Mouse (Mus musculus) urinary bladder, postnatal 4 days (tissue): Measurements from ENCODE around the gene Haus5.

Source experiments
- DNase-seq, 2 experiments: peaks; one replicate each; pipeline ENCODE4 v3.0.0; 2021 to 2022; ENCODE audit warnings: low spot score in 2 of 2

Gene Haus5

DNA sequence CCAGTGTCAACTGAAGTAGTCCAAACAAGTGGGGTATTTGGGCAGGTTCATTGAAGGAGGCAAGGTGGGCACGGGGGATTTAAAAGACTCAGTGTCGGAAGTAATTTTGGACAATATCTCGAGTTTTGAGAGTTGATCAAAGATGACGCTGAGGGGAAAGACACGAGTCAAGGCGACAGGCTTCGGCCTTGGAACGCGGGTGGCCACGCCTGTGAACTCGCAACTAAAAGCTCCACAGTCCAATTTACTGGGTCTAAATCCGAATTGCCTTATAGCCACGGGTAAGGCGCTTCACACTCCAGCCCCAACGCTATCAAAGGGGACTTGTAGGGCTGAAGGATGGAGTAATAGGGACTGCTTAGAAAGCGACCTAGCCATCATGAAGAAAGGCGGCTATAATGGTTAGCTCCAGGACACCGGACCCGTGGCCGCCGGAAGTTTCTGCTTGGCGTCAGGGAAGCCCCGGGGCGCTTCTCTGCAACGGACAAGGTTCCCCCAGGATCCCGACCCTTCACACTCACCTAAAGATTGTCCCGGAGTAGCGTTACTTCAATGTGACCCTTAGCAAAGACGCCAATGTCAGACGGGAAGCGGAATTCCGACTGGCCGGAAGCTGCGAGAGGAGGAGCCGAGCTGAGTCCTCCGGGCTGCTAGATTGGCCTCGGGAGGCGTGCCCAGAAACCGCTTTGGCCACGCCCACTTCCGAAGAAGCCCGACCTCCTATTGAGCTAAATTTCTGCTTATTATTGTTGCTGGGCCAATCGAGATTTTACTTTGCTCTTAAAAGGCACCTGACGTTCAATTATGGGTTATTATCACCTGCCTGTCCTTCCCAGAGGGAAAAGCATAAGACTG lies 39.0 kb downstream of the Haus5 start, which contains the start of gene Cox6b1:
Gene Cox6b1, minus strand, starts transcription at position 622 of the 855 bp plus-strand sequence.
- peak; percentile 81 to 85 for DNase-seq

DNA sequence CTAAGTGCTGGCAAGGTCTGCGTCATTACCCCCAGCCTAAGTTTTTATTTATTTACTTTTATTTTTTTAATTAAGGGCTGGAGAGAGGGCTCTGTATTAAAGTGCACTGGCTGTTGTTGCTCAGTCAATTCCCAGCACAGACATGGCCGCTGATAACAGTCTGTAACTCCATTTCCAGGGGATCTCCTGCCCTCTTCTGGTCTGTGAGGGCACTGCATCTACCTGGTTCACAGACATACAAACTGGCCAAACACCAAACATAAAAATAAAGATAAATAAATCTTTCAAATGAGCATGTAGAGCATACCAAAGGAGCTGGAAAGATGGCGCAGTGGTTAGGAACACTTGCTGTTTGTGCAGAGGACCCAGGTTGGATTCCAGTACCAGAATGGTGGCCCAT lies 45.6 kb downstream of the Haus5 start:
- no peak for DNase-seq

DNA sequence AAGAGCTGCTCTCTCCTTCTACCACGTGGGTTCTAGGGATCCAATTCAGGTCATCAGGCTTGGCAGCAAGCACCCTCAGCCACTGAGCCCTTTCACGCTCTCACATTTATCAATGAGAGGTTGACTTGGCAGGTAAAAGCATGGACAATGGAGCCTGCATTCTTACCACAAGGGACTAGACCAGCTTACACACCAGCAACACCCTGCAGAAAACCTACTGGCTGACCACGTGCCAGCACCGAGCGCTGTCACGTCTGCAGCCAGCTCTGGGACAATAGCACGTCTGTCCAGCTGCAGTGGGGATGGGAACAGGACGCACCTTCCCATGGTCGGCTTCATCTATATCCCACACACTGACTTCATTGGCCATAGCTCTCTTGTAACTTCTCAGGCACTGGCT lies 46.1 kb downstream of the Haus5 start:
- DNase-seq, result no peak

DNA sequence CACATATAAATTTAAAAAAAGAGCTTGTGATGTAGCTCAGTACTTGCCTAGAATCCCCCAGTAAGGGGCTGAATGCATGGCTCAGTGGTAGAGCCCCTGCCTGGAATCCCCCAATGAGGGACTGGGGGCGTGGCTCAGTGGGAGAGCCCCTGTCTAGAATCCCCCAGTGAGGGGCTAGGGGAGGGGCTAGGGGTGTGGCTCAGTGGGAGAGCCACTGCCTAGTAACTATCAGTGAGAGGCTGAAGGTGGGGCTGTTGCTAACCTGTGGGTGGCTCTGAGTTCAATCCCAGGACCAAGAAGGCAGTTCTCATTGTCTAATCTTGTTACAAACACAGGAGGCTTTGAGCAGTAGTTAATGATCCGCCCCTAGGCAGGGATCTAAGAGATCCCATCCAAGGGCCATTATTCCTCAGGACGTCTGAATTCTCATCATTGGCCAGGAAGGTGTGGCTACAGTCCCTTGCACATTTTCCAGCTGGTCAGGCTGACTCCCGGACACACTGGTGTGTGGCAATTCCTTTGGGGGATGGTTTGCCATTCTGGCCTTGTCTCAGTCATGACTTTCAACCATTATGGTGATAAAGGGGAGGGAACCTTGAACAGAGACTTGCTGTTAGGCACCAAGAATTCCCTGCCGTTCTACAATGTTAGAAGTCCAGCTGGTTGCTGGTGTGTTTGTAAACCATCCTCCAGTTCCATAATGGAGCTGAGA lies 49.6 kb downstream of the Haus5 start:
- DNase-seq, result no peak

DNA sequence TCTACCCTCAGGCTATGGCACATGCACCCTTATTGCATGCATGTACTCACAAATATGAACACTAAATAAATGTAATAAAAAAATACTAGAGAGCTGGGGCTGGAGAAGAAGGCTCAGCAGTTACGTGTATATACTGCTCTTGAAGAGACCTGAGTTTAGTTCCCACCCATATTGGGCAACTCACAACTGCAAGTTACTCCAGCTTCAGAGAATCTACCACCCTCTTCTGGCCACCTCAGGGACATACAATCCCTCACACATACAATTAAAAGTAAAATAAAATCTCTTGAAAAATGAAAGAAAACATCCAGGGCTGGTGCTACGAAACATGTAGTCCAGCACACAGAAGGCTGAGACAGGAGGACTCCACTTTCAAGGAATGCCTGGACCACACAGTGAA lies 50.3 kb downstream of the Haus5 start:
- no peak for DNase-seq

DNA sequence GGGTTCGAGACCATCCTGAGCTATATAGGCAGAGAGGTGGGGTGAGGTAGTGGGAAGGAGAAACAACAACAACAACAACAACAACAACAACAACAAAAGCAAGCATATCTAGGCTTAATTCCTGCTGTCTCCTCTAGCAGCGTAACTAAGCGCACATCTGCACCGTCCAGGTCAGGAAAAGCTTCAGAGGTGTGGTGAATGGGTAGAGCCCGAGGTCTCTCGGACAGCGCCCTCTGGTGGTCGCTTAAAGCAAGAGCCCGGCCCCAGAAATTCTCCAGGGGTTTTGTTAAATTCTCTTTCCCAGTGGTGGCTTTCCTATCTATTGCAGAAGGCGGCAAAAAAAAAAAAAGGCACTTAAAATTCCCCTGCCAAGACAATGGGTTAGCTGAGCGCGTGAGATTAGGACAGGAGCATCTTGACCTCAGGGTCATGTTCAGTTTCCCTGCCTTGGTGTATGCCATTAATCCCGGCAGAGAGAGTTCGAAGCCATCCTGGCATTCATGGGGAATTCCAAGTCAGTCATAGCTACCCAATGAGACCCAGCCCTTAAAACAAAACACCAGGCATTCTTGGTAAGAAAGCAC lies 51.2 kb downstream of the Haus5 start:
- DNase-seq, result peak in 1 of 2 experiments; percentile 52

DNA sequence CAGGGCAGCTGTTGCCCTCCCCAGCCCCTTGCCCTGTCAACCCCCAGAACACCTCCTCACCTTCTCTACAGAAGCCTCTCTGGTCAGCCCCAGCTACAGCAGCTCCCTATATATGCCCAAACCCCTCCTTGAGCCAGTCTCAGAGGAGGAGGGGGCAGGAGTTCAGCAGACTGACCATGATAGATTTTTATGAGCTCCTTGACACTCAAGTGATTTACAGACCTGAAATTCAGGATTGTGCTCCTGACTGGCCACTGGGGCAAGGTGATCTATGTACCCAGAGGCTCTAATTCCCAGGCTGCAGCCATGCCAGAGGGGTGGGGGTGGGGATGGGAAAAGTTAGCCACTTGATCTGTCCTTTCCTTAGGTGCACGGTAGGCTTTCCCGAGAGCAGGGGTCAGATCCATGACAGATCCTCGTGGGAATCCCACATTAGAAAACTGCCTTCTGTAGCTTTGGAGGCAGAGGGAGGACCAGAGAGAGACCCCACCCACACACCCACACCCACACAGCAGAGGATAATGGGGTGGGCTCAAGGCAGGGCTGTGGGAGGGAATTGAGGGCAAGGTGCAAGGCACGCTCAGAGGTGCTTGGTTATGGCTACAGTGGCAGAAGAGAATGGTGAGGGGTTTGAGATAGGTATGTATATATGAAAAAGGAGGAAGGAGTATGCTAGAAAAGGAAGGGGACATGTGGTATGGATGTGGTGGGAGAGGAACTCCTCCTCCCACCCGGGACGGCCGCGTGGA lies 52.0 kb downstream of the Haus5 start, which contains the start of gene Upk1a:
Gene Upk1a, minus strand, starts transcription at position 194 of the 749 bp plus-strand sequence.
- peak in 1 of 2 experiments; percentile 34 for DNase-seq

DNA sequence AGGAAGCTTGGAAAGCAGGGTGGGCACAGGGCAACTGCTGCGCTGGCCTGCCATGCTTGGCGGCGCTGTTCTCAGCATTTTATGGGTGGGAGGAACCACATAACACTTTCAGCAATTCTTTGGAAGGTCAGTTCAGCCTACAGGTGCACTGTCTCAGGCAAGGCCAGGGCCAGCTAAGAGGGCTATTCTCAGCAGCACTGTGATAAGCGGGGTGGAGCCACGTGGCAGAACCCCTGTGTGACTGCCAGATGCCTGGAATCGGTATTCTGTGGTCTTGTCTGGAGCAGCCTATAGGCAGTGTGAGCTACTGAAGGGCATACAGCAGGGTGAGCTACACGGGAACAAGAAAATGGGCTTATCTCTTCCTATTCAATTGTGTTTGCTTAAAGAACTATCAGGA lies 54.8 kb downstream of the Haus5 start:
- no peak for DNase-seq

DNA sequence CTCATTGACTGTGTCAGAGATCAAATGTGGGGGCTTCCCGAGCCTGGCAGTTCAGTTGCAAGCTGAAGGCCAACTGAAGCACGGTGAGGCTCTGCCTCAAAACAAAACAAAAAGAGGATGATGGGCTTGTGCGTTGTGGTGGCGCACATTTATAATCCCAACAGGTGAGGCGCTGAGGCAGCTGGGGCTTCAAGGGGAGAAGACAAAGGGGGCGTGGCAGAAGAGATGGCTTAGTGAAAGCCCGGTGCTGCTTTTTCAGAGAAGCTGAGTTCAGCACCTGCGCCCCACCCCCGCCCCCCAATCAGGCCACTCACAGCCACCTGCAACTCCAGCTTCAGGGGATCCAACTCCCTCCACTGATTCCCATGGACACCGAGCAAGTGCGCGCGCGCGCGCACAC lies 56.3 kb downstream of the Haus5 start:
- no peak for DNase-seq

DNA sequence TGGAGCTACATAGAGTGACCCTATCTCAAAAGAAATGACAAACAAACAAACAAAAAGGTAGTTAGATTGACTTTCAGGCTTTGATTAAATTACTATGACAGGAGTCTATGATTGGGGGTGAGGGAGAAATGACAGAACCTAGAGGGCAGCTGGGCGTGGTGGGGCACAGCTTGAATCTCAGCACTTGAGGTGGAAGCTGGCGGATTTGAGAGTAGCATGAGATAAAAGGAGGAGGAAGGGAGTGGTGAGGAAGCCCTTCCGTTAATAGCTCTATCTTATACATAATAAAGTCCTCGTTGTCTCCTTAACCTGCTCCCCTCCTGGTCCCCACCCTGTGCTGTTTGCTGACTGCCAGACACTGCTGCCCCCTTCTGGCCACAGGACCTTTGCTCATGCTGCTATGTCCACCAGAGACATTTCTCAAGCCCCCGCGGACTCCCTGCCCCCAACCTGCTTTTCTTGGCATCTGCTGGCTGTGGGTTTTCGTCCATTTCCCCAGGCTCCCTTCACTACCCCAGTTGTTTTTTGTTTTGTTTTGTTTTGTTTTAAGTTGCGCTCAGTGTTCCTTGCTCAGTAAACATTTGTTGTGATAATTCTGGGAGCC lies 57.0 kb downstream of the Haus5 start:
- DNase-seq, result no peak

DNA sequence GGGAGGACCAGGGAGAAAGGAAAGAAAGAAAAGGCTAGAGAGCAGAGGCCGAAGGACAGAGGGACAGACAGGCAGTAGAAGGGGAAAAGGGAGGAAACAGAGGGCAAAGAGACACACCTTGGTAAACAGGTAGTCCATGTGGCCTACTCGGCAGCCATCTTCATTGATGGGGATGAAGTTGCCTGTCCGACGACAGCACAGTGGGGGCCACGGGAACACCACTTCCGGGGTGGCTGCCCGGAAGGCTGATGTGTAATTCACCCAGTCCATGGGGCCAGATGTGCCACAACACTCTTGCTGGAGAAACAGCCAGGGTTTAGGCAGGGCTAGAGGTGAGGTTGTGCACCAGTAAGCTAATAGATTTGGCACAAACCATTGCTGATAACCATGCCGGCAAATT lies 59.9 kb downstream of the Haus5 start:
- DNase-seq, result no peak

DNA sequence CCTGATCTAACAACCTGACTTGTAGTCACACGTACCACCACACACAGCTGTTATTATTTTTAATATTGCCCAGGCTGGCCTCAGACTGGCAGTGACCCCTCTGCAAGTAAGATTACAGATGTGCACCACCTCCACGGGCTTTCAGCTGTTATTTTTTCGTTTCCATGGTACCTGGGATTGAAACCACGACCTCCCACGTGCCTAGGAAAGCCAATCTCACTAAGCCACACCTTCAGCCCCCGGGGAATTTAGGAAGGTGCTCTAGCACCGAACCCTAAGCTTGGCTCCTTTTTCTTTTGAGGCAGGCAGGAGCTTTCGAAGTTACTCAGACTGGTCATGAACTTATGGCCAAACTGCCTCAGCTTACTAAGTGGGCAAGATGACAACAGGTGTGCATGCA lies 60.4 kb downstream of the Haus5 start:
- DNase-seq, result no peak
